Mouse (Mus musculus): ENCODE measurements around the gene Wfdc6a. TPM values are rescaled to one million over a fixed set of nuclear protein-coding genes. Genes with fewer than 3 reads are reported as not detected.

Gene Wfdc6a
- total and polyA plus RNA-seq, 2 experiments from 2014 or later = not detected

GRCm38 (mm10) chr2:164560106-164560505 lies 25.1 kb downstream of the Wfdc6a start:
- Histone ChIP-seq H3K4me1 (ENCODE audit: insufficient read depth, low read length) (no peaks in the 10 kb centered on the region), H3K4me3 (ENCODE audit: low read depth, low read length) (no peak overlapping the region), H3K4me2 (ENCODE audit: low read depth, low read length, poor library complexity, severe bottlenecking) (no peak overlapping the region), H3K27me3 (ENCODE audit: insufficient read depth, low read length) (peaks cover 7% of the 10 kb centered on the region; the same call in 1 of the 2 replicates), H3K36me3 (ENCODE audit: insufficient read depth, low read length) (no peaks in the 10 kb centered on the region), H3K9me3 (ENCODE audit: low read length) (no peaks in the 10 kb centered on the region), H3K9ac (replicated peaks; ENCODE audit: low read length, poor library complexity, severe bottlenecking) (no peak overlapping the region), H3K27ac (ENCODE audit: low read depth, low read length) (no peak overlapping the region)
- ATAC-seq (ENCODE audit: low FRiP score) (no peak), DNase-seq (ENCODE audit: low spot score) (no peak)
- 93% methylated on average over 8 of the region's 8 CpGs for WGBS
- no peak for TF ChIP-seq CTCF (IDR thresholded peaks at IDR 0.05)

- Histone ChIP-seq H3K27me3 (ENCODE audit: insufficient read depth, low read length) (no peaks in the 10 kb centered on the region; the same call in 1 of the 2 replicates), H3K9me3 (ENCODE audit: low read length) (no peaks in the 10 kb centered on the region), H3K4me2 (ENCODE audit: low read depth, low read length, poor library complexity, severe bottlenecking) (no peak overlapping the region), H3K36me3 (ENCODE audit: insufficient read depth, low read length) (no peaks in the 10 kb centered on the region), H3K9ac (replicated peaks; ENCODE audit: low read length, poor library complexity, severe bottlenecking) (no peak overlapping the region), H3K4me1 (ENCODE audit: insufficient read depth, low read length) (no peaks in the 10 kb centered on the region), H3K27ac (ENCODE audit: low read depth, low read length) (no peak overlapping the region), H3K4me3 (ENCODE audit: low read depth, low read length) (no peak overlapping the region)
- DNase-seq (ENCODE audit: low spot score) = no peak
- TF ChIP-seq CTCF (IDR thresholded peaks at IDR 0.05) = no peak
- no peak for ATAC-seq (ENCODE audit: low FRiP score)
- 55% methylated on average over 16 of the region's 16 CpGs for WGBS
Measured at GRCm38 (mm10) chr2:164558991-164559645, 26.1 kb downstream of the Wfdc6a start.

- DNase-seq (ENCODE audit: low spot score) = no peak
Measured at GRCm38 (mm10) chr2:164558426-164558825, 26.8 kb downstream of the Wfdc6a start.

GRCm38 (mm10) chr2:164551502-164551901 lies 33.7 kb downstream of the Wfdc6a start:
- no peak for TF ChIP-seq CTCF (IDR thresholded peaks at IDR 0.05)
- H3K4me2 ChIP-seq (ENCODE audit: low read depth, low read length, poor library complexity, severe bottlenecking) = no peak overlapping the region
- no peaks in the 10 kb centered on the region; the same call in 1 of the 2 replicates for H3K4me1 ChIP-seq (ENCODE audit: insufficient read depth, low read length)
- no peak for DNase-seq (ENCODE audit: low spot score)
- no peak for ATAC-seq (ENCODE audit: low FRiP score)
- H3K36me3 ChIP-seq (ENCODE audit: insufficient read depth, low read length) = no peaks in the 10 kb centered on the region
- no peaks in the 10 kb centered on the region for H3K27me3 ChIP-seq (ENCODE audit: insufficient read depth, low read length)
- H3K9ac ChIP-seq (replicated peaks; ENCODE audit: low read length, poor library complexity, severe bottlenecking) = no peak overlapping the region
- H3K4me3 ChIP-seq (ENCODE audit: low read depth, low read length) = no peak overlapping the region
- no peaks in the 10 kb centered on the region for H3K9me3 ChIP-seq (ENCODE audit: low read length)
- WGBS = 92% methylated on average over 9 of the region's 9 CpGs
- H3K27ac ChIP-seq (ENCODE audit: low read depth, low read length) = no peak overlapping the region

More at GRCm38 (mm10) chr2:164558426-164558825, 26.8 kb downstream of the Wfdc6a start:
- H3K4me2 ChIP-seq (ENCODE audit: low read depth, low read length, poor library complexity, severe bottlenecking) = no peak overlapping the region
- H3K9me3 ChIP-seq (ENCODE audit: low read length) = no peaks in the 10 kb centered on the region
- H3K27ac ChIP-seq (ENCODE audit: low read depth, low read length) = no peak overlapping the region
- H3K4me3 ChIP-seq (ENCODE audit: low read depth, low read length) = no peak overlapping the region
- ATAC-seq (ENCODE audit: low FRiP score) = no peak
- TF ChIP-seq CTCF (IDR thresholded peaks at IDR 0.05) = no peak
- no peak overlapping the region for H3K9ac ChIP-seq (replicated peaks; ENCODE audit: low read length, poor library complexity, severe bottlenecking)
- no peaks in the 10 kb centered on the region for H3K4me1 ChIP-seq (ENCODE audit: insufficient read depth, low read length)
- 88% methylated on average over 8 of the region's 8 CpGs for WGBS
- no peaks in the 10 kb centered on the region; the same call in 1 of the 2 replicates for H3K27me3 ChIP-seq (ENCODE audit: insufficient read depth, low read length)
- no peaks in the 10 kb centered on the region for H3K36me3 ChIP-seq (ENCODE audit: insufficient read depth, low read length)

- Histone ChIP-seq H3K4me2 (ENCODE audit: low read depth, low read length, poor library complexity, severe bottlenecking) (no peak overlapping the region), H3K27ac (ENCODE audit: low read depth, low read length) (no peak overlapping the region), H3K9ac (replicated peaks; ENCODE audit: low read length, poor library complexity, severe bottlenecking) (no peak overlapping the region), H3K4me3 (ENCODE audit: low read depth, low read length) (no peak overlapping the region), H3K27me3 (ENCODE audit: insufficient read depth, low read length) (no peaks in the 10 kb centered on the region), H3K36me3 (ENCODE audit: insufficient read depth, low read length) (no peaks in the 10 kb centered on the region), H3K4me1 (ENCODE audit: insufficient read depth, low read length) (no peaks in the 10 kb centered on the region; the same call in 1 of the 2 replicates), H3K9me3 (ENCODE audit: low read length) (no peaks in the 10 kb centered on the region)
- ATAC-seq (ENCODE audit: low FRiP score) (no peak), DNase-seq (ENCODE audit: low spot score) (no peak)
- WGBS = 74% methylated on average over 2 of the region's 2 CpGs
- TF ChIP-seq CTCF (IDR thresholded peaks at IDR 0.05) = no peak
Measured at GRCm38 (mm10) chr2:164550895-164551269, 34.4 kb downstream of the Wfdc6a start.

All from midbrain, postnatal 0 days (tissue).